Mouse (Mus musculus): Measurements from ENCODE around the gene Defa23. TPM values are rescaled to one million over a fixed set of nuclear protein-coding genes. Genes with fewer than 3 reads are reported as not detected.

Gene Defa23
- polyA plus RNA-seq, 1 experiment from 2014 or later: not detected

Other genes starting within 250 kb of the Defa23 start
- gene Defb33, start 162.4 kb upstream of the Defa23 start, polyA plus RNA-seq (2014; fragmentation: Nextera tagmentation; extraction: Ambion mirVana): not detected in 2 replicates
- gene Gm15056, start 152.4 kb upstream of the Defa23 start, polyA plus RNA-seq (2014; fragmentation: Nextera tagmentation; extraction: Ambion mirVana): not detected in 2 replicates
- gene Gm6040, start 133.0 kb upstream of the Defa23 start, polyA plus RNA-seq (2014; fragmentation: Nextera tagmentation; extraction: Ambion mirVana): not detected in 2 replicates
- not detected in 2 replicates for gene AY761185, start 110.3 kb upstream of the Defa23 start, polyA plus RNA-seq (2014; fragmentation: Nextera tagmentation; extraction: Ambion mirVana)
- gene Defa21, start 29.5 kb upstream of the Defa23 start, polyA plus RNA-seq (2014; fragmentation: Nextera tagmentation; extraction: Ambion mirVana): not detected in 2 replicates
- not detected in 2 replicates for gene Defa35, start 10.0 kb downstream of the Defa23 start, polyA plus RNA-seq (2014; fragmentation: Nextera tagmentation; extraction: Ambion mirVana)
- gene Defa25, start 29.4 kb downstream of the Defa23 start, polyA plus RNA-seq (2014; fragmentation: Nextera tagmentation; extraction: Ambion mirVana): not detected in 2 replicates
- not detected in 2 replicates for gene Gm14851, start 41.0 kb downstream of the Defa23 start, polyA plus RNA-seq (2014; fragmentation: Nextera tagmentation; extraction: Ambion mirVana)
- not detected in 2 replicates for gene Defa30, start 79.6 kb downstream of the Defa23 start, polyA plus RNA-seq (2014; fragmentation: Nextera tagmentation; extraction: Ambion mirVana)
- not detected in 2 replicates for gene Defa22, start 107.2 kb downstream of the Defa23 start, polyA plus RNA-seq (2014; fragmentation: Nextera tagmentation; extraction: Ambion mirVana)
- gene Defa31, start 136.6 kb downstream of the Defa23 start, polyA plus RNA-seq (2014; fragmentation: Nextera tagmentation; extraction: Ambion mirVana): not detected in 2 replicates
- not detected in 2 replicates for gene Gm15293, start 146.5 kb downstream of the Defa23 start, polyA plus RNA-seq (2014; fragmentation: Nextera tagmentation; extraction: Ambion mirVana)
- not detected in 2 replicates for gene Gm15292, start 194.7 kb downstream of the Defa23 start, polyA plus RNA-seq (2014; fragmentation: Nextera tagmentation; extraction: Ambion mirVana)

Data from hindbrain, embryonic 11.5 days (tissue).